Mouse (Mus musculus) neural tube, embryonic 15.5 days (tissue): Measurements from ENCODE around the gene Msrb3. TPM values are rescaled to one million over a fixed set of nuclear protein-coding genes. Genes with fewer than 3 reads are reported as not detected.

Experiments
- ATAC-seq: fragments of 200-750 bp; cut with Nextera tagmentation; 2 replicates; pipeline ENCODE4 v1.8.0; 2017; ENCODE audit warnings: mild to moderate bottlenecking, moderate TSS enrichment, moderate library complexity; ENCODE audit not compliant: low FRiP score
- H3K27ac ChIP-seq: fragments of 300-500 bp; sonication (generic); replicated peaks from 2 replicates; pipeline ENCODE4 v1.5.1; 2015; ENCODE audit warnings: mild to moderate bottlenecking, inconsistent platforms
- H3K27me3 ChIP-seq: fragments of 300-500 bp; sonication (generic); replicated peaks from 2 replicates; pipeline ENCODE4 v1.6.1; 2015; ENCODE audit warnings: inconsistent platforms
- H3K36me3 ChIP-seq: fragments of 300-500 bp; sonication (generic); 2 replicates; pipeline ENCODE4 v1.6.1; 2015; ENCODE audit warnings: inconsistent platforms
- H3K4me1 ChIP-seq: fragments of 300-500 bp; sonication (generic); 2 replicates; pipeline ENCODE4 v1.6.1; 2015; ENCODE audit warnings: inconsistent platforms
- H3K4me2 ChIP-seq: fragments of 300-500 bp; sonication (generic); 2 replicates; pipeline ENCODE4 v1.6.1; 2015; ENCODE audit warnings: inconsistent platforms, mild to moderate bottlenecking, moderate library complexity
- H3K4me3 ChIP-seq: fragments of 300-500 bp; sonication (generic); replicated peaks from 2 replicates; pipeline ENCODE4 v1.5.1; 2015; ENCODE audit warnings: mild to moderate bottlenecking, inconsistent platforms
- H3K9ac ChIP-seq: fragments of 300-500 bp; sonication (generic); replicated peaks from 2 replicates; pipeline ENCODE4 v1.6.1; 2015; ENCODE audit warnings: mild to moderate bottlenecking, inconsistent platforms
- H3K9me3 ChIP-seq: fragments of 300-500 bp; sonication (generic); replicated peaks from 2 replicates; pipeline ENCODE4 v1.6.1; 2016; ENCODE audit warnings: inconsistent platforms
- WGBS: fragments of 180-500 bp; shearing (Covaris S2); methylation state at CpG from one replicate; pipeline ENCODE4 v1.1.7; 2015; ENCODE audit warnings: mixed read lengths; 5-methylcytosine and 5-hydroxymethylcytosine counted together
- polyA plus RNA-seq: library from polyadenylated mRNA; unstranded; fragments of >200 nt; fragmentation: Nextera tagmentation; extraction: Ambion mirVana; gene quantifications from 2 replicates; pipeline ENCODE4 v1.2.1, GENCODE M21; 2015

The Msrb3 gene
- polyA plus RNA-seq, 1 experiment from 2014 or later: 1.2 TPM

- 43% methylated on average over 15 of the region's 15 CpGs for WGBS
- Histone ChIP-seq H3K9ac (no peak overlapping the region), H3K4me2 (peak overlapping the region; percentile 17; the same call in 1 of the 2 replicates), H3K27ac (no peak overlapping the region), H3K4me1 (peaks cover 12% of the 10 kb centered on the region), H3K36me3 (no peaks in the 10 kb centered on the region), H3K27me3 (peaks cover 11% of the 10 kb centered on the region), H3K4me3 (no peak overlapping the region), H3K9me3 (no peaks in the 10 kb centered on the region)
- no peak for ATAC-seq
Measured at GRCm38 (mm10) chr10:120895899-120896289, 3.0 kb downstream of the Msrb3 start.

DNA sequence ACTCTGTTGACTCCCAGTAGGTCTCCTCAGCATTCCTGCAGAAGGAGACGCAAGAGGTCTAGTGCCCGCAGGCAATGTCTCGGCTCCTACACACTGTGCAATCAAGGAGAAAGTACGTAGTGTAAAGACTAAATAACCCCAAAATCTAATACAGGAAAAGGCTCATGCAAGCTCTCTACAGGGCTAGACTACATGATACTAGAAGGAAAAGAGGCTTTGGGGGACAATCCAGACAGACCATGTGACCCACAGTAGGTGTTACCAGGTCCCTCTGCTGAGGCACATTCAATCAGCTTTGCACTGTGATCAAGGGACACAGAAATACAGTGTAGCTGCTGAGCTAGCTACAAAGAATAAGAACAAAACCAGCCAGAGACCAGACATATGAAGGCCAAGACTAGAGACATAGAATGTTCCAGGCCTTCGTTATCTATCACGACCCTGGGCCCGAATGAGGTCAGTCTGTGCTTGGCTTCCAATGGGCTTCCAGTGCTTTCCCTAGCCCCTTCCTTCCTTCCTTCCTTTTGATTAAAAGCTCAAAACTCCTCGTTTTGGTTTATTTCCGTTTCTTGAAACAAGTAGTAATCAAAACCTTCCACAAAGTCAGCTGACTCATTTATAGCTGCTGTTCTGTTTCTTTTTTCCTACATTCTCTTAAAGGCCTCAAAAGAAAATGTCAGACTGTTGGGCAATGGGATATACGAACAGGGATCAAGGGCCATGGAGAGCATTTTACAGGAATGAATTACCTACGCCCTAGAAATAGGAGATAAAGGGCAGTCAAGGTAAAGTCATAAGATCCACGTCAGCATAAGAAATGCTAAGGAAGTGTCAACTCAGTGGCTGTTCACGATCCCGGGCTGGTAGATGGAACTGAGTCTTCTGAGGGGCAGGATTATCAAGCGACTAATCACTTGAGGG lies 3.7 kb downstream of the Msrb3 start:
- WGBS: 82% methylated on average over 15 of the region's 15 CpGs
- no peak overlapping the region for H3K4me2 ChIP-seq
- no peak for ATAC-seq
- H3K9me3 ChIP-seq: no peaks in the 10 kb centered on the region
- peaks cover 12% of the 10 kb centered on the region for H3K4me1 ChIP-seq
- no peak overlapping the region for H3K27ac ChIP-seq
- no peaks in the 10 kb centered on the region for H3K36me3 ChIP-seq
- H3K9ac ChIP-seq: no peak overlapping the region
- H3K4me3 ChIP-seq: no peak overlapping the region
- peaks cover 7% of the 10 kb centered on the region for H3K27me3 ChIP-seq

- Histone ChIP-seq H3K27ac (no peak overlapping the region), H3K4me3 (no peak overlapping the region), H3K9ac (no peak overlapping the region), H3K4me1 (peaks cover 8% of the 10 kb centered on the region), H3K9me3 (no peaks in the 10 kb centered on the region), H3K4me2 (no peak overlapping the region), H3K27me3 (peaks cover 3% of the 10 kb centered on the region), H3K36me3 (no peaks in the 10 kb centered on the region)
- WGBS: 86% methylated on average over 4 of the region's 4 CpGs
- ATAC-seq: no peak
Measured at GRCm38 (mm10) chr10:120893938-120894337, 5.0 kb downstream of the Msrb3 start.

DNA sequence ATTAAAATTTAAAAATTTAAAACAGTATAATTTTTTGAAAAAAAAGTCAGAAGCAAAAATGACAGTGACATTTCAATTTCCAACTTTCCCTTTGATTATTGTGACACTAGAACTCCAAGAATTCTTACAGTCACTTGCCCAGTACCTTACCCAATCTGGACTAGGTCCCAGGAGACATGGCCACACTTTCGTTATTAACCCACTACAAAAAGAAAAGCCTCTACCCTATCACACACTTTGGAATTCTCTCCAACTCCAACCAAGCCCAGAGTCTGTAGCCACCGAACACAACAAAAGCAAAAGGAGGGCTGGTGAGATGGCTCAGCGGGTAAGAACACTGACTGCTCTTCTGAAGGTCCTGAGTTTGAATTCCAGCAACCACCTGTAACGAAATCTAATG lies 7.8 kb downstream of the Msrb3 start:
- H3K9ac ChIP-seq: no peak overlapping the region

GRCm38 (mm10) chr10:120890592-120890991 lies 8.3 kb downstream of the Msrb3 start:
- no peaks in the 10 kb centered on the region for H3K4me1 ChIP-seq
- no peak for ATAC-seq
- no peaks in the 10 kb centered on the region; the same call in 1 of the 2 replicates for H3K27me3 ChIP-seq
- no peak overlapping the region for H3K4me3 ChIP-seq
- WGBS: 100% methylated on average over 1 of the region's 1 CpGs
- no peaks in the 10 kb centered on the region for H3K36me3 ChIP-seq
- H3K9ac ChIP-seq: no peak overlapping the region
- H3K9me3 ChIP-seq: no peaks in the 10 kb centered on the region
- H3K27ac ChIP-seq: no peak overlapping the region
- no peak overlapping the region for H3K4me2 ChIP-seq

More for the DNA sequence above, 7.8 kb downstream of the Msrb3 start:
- no peak overlapping the region for H3K27ac ChIP-seq
- H3K9me3 ChIP-seq: no peaks in the 10 kb centered on the region
- no peak overlapping the region for H3K4me3 ChIP-seq
- H3K4me1 ChIP-seq: no peaks in the 10 kb centered on the region
- ATAC-seq: no peak
- WGBS: 93% methylated on average over 4 of the region's 4 CpGs
- H3K27me3 ChIP-seq: no peaks in the 10 kb centered on the region; the same call in 1 of the 2 replicates
- H3K36me3 ChIP-seq: no peaks in the 10 kb centered on the region
- no peak overlapping the region for H3K4me2 ChIP-seq

GRCm38 (mm10) chr10:120888531-120888930 lies 10.4 kb downstream of the Msrb3 start:
- Histone ChIP-seq H3K27me3 (no peaks in the 10 kb centered on the region), H3K4me3 (no peak overlapping the region), H3K36me3 (no peaks in the 10 kb centered on the region), H3K27ac (no peak overlapping the region), H3K9me3 (no peaks in the 10 kb centered on the region), H3K4me2 (no peak overlapping the region), H3K4me1 (peaks cover 3% of the 10 kb centered on the region), H3K9ac (no peak overlapping the region)
- no peak for ATAC-seq
- WGBS: 90% methylated on average over 8 of the region's 8 CpGs

- no peak overlapping the region for H3K4me3 ChIP-seq
- H3K9ac ChIP-seq: no peak overlapping the region
- H3K36me3 ChIP-seq: no peaks in the 10 kb centered on the region
- no peaks in the 10 kb centered on the region for H3K9me3 ChIP-seq
- no peak for ATAC-seq
- peaks cover 22% of the 10 kb centered on the region for H3K4me1 ChIP-seq
- no peak overlapping the region for H3K4me2 ChIP-seq
- H3K27me3 ChIP-seq: no peaks in the 10 kb centered on the region
- WGBS: 93% methylated on average over 14 of the region's 14 CpGs
- no peak overlapping the region for H3K27ac ChIP-seq
Measured at GRCm38 (mm10) chr10:120884220-120884619, 14.7 kb downstream of the Msrb3 start.

GRCm38 (mm10) chr10:120883732-120884131 lies 15.2 kb downstream of the Msrb3 start:
- no peak overlapping the region for H3K4me3 ChIP-seq
- H3K27ac ChIP-seq: no peak overlapping the region
- H3K4me1 ChIP-seq: peaks cover 22% of the 10 kb centered on the region
- WGBS: 73% methylated on average over 4 of the region's 4 CpGs
- ATAC-seq: no peak
- H3K9ac ChIP-seq: no peak overlapping the region
- no peaks in the 10 kb centered on the region for H3K27me3 ChIP-seq
- H3K4me2 ChIP-seq: peak overlapping the region; percentile 75; the same call in 1 of the 2 replicates
- no peaks in the 10 kb centered on the region for H3K9me3 ChIP-seq
- H3K36me3 ChIP-seq: no peaks in the 10 kb centered on the region

GRCm38 (mm10) chr10:120883069-120883415 lies 15.9 kb downstream of the Msrb3 start:
- H3K9ac ChIP-seq: peak overlapping the region; percentile 15
- peak overlapping the region; percentile 38 for H3K27ac ChIP-seq

DNA sequence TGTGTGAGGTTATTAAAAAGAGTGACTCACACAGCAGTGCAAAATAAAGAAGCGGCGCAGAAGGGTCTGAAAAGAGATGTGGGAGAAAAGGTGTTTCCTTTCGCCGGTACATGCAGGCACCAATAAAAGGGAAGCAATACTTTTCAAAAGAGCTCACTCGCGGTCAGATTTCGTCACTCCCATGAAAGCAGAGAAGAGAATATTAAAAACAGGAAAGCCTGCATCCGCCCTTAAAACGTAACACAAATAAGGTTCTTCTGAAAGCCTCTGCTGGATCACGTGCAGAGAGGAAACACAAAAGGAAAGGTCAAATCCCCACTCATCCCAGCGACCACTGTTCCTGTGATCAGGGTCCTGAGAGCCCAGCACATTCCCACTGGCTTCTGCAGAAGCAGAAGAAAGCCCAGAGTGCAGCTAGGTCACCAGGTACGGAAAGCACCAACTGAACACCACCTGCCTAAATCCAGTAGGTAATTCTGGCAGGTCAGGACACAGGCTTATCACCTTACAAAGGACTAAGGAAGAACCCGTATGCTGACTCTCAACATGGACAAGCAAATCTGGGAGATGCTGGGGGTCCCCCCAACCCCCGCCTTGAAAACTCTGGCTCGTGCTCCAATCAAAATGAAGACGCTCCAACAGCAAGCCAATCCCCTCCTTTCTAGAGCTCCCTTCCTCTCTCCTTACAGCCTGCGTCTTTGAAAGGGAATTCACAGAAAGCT lies 16.4 kb downstream of the Msrb3 start:
- ATAC-seq: peak; percentile 90
- Histone ChIP-seq H3K36me3 (no peaks in the 10 kb centered on the region), H3K27ac (peak overlapping the region; percentile 38), H3K9ac (peak overlapping the region; percentile 15), H3K27me3 (no peaks in the 10 kb centered on the region), H3K4me3 (peak overlapping the region; percentile 38), H3K4me1 (peaks cover 22% of the 10 kb centered on the region), H3K9me3 (no peaks in the 10 kb centered on the region), H3K4me2 (peak overlapping the region; percentile 75)
- WGBS: 12% methylated on average over 17 of the region's 17 CpGs

More at GRCm38 (mm10) chr10:120883069-120883415, 15.9 kb downstream of the Msrb3 start:
- Histone ChIP-seq H3K9me3 (no peaks in the 10 kb centered on the region), H3K4me1 (peaks cover 22% of the 10 kb centered on the region), H3K4me2 (peak overlapping the region; percentile 75), H3K4me3 (peak overlapping the region; percentile 38), H3K27me3 (no peaks in the 10 kb centered on the region), H3K36me3 (no peaks in the 10 kb centered on the region)
- no peak for ATAC-seq
- 2% methylated on average over 7 of the region's 7 CpGs for WGBS

DNA sequence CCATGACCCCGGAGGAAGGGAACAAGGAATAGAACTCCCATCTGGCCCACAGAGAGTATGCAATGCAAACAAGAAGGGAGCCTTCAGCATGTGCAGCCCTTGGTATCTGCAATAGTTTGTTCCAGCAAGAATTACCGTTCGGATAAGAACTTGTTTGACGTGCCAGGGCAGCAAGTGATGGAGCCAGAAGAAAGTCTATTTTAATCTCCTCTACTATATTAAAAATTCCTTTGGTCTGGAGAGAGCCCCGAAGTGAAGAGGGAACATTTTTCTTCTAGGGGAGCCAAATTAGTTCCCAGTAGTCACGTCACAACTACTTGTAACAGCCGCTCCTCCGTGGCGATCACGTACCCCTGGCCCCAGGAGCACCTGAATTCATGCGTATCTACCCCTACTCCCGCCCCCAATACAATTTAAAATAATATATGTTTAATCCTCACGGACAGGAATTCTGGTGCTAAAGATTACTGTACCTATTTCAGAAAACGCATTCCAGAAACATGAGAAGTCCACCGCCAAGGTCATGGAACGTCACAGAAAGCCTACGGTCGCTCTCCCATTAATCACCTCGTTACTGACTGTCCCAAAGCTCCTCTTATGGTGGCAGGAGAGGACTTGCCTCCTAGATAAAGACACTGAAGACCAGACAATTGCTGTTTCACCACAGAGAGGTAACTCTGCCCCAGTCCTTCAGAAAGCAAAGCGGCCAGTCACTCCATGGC lies 22.2 kb downstream of the Msrb3 start:
- Histone ChIP-seq H3K4me2 (no peak overlapping the region), H3K27ac (no peak overlapping the region), H3K4me1 (peaks cover 18% of the 10 kb centered on the region), H3K9ac (no peak overlapping the region), H3K4me3 (no peak overlapping the region), H3K9me3 (no peaks in the 10 kb centered on the region), H3K36me3 (no peaks in the 10 kb centered on the region), H3K27me3 (no peaks in the 10 kb centered on the region)
- WGBS: 79% methylated on average over 20 of the region's 20 CpGs
- ATAC-seq: no peak
